Mouse (Mus musculus): ENCODE data around the gene 1810010H24Rik.
"Not testable (repeated sequence)": the region's sequence is repeated elsewhere in the genome, so short reads cannot be mapped to it uniquely, and the experiment has no call there.

The 1810010H24Rik gene

GRCm38 (mm10) chr11:107043361-107043760 lies 17.9 kb downstream of the 1810010H24Rik start:
- in situ Hi-C loops (cut with MboI), result no loop called here

- in situ Hi-C loops (cut with MboI), result no loop called here
These were observed 18.8 kb downstream of the 1810010H24Rik start for GRCm38 (mm10) chr11:107044321-107044720.

- in situ Hi-C loops (cut with MboI), result no loop called here
These were observed 20.1 kb downstream of the 1810010H24Rik start for GRCm38 (mm10) chr11:107045546-107045945.

- in situ Hi-C loops (cut with MboI), result no loop called here
These were observed 21.5 kb downstream of the 1810010H24Rik start for GRCm38 (mm10) chr11:107046766-107047620.

GRCm38 (mm10) chr11:107054870-107055269 lies 29.4 kb downstream of the 1810010H24Rik start:
- in situ Hi-C loops (cut with MboI), result no loop called here

- in situ Hi-C loops (cut with MboI), result no loop called here
These were observed 31.9 kb downstream of the 1810010H24Rik start for GRCm38 (mm10) chr11:107057391-107057790.

- in situ Hi-C loops (cut with MboI), result not testable (repeated sequence)
These were observed 34.2 kb downstream of the 1810010H24Rik start for GRCm38 (mm10) chr11:107059634-107060033.

- in situ Hi-C loops (cut with MboI), result no loop called here
These were observed 35.5 kb downstream of the 1810010H24Rik start for GRCm38 (mm10) chr11:107060941-107061340.

GRCm38 (mm10) chr11:107063067-107063466 lies 37.6 kb downstream of the 1810010H24Rik start:
- in situ Hi-C loops (cut with MboI), result no loop called here

- in situ Hi-C loops (cut with MboI), result no loop called here
These were observed 39.1 kb downstream of the 1810010H24Rik start for GRCm38 (mm10) chr11:107064590-107064989.

- in situ Hi-C loops (cut with MboI), result no loop called here
These were observed 39.8 kb downstream of the 1810010H24Rik start for GRCm38 (mm10) chr11:107065216-107065785.

Data from mature B cell (primary cell).